Mouse (Mus musculus) testis, adult 2 months (tissue): ENCODE measurements around the gene Ifnl3. TPM values are rescaled to one million over a fixed set of nuclear protein-coding genes. Genes with fewer than 3 reads are reported as not detected.
A peak's percentile ranks its signal among the peaks of the same experiment; 100 is the strongest.

Experiments
- H3K27ac ChIP-seq: fragments of 200-500 bp; 2 replicates; pipeline ENCODE4 v1.5.1; 2012; ENCODE audit warnings: low read depth, low read length; ENCODE audit not compliant: control insufficient read depth, insufficient read depth
- H3K27me3 ChIP-seq: fragments of 200-500 bp; 2 replicates; pipeline ENCODE4 v1.6.1; 2012; ENCODE audit warnings: mild to moderate bottlenecking, low read length, moderate library complexity; ENCODE audit not compliant: control insufficient read depth, insufficient read depth
- H3K36me3 ChIP-seq: fragments of 200-500 bp; 2 replicates; pipeline ENCODE4 v1.6.1; 2012; ENCODE audit warnings: mild to moderate bottlenecking, low read length; ENCODE audit not compliant: control insufficient read depth, insufficient read depth
- H3K4me1 ChIP-seq: fragments of 200-500 bp; 2 replicates; pipeline ENCODE4 v1.6.1; 2012; ENCODE audit warnings: low read length; ENCODE audit not compliant: control insufficient read depth, insufficient read depth
- H3K4me3 ChIP-seq: fragments of 200-500 bp; 2 replicates; pipeline ENCODE4 v1.5.1; 2012; ENCODE audit warnings: low read depth, mild to moderate bottlenecking, low read length, moderate library complexity, mixed read lengths; ENCODE audit not compliant: control insufficient read depth
- CTCF ChIP-seq: fragments of 200-500 bp; IDR thresholded peaks from 2 replicates; pipeline ENCODE4 v1.5.1; 2012; ENCODE audit warnings: low read depth, mild to moderate bottlenecking, inconsistent platforms, low read length, moderate library complexity; ENCODE audit not compliant: control insufficient read depth, insufficient read depth, insufficient replicate concordance
- POLR2A ChIP-seq: fragments of 200-500 bp; IDR thresholded peaks from 2 replicates; pipeline ENCODE4 v1.6.1; 2012; ENCODE audit warnings: low read depth, mild to moderate bottlenecking, inconsistent platforms, low read length, moderate library complexity; ENCODE audit not compliant: control insufficient read depth
- polyA plus RNA-seq: library from polyadenylated mRNA; depleted of rRNA; stranded (reverse); fragments of >200 nt; gene quantifications from 2 replicates; pipeline ENCODE4 v1.2.3, GENCODE M21; 2012

Ifnl3 gene
- polyA plus RNA-seq, 1 experiment: not detected

DNA sequence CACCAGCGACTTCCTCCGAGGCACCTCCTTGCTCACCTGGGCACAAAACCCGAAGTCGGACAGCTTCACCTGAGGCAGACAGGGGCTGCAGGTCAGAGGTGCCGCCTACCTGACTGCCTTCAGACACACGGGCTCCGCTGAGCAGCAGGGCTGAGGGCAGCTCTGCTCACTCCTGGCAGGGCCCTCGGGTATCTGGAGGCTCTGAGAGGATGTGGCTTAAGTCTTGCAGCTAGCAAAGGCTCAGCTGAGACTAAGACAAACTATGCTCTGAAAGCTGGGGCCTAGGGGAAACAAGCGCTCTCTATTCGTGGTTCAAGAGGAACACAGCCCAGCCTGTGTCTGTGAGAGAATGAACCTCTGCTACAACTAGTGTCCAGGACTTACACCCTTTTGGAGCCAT lies 38.2 kb downstream of the Ifnl3 start:
- H3K27me3 ChIP-seq: no peaks in the 10 kb centered on the region
- TF ChIP-seq CTCF: no peak
- no peak overlapping the region for H3K27ac ChIP-seq
- no peak overlapping the region for H3K4me3 ChIP-seq
- H3K36me3 ChIP-seq: no peaks in the 10 kb centered on the region; the same call in 1 of the 2 replicates
- no peaks in the 10 kb centered on the region for H3K4me1 ChIP-seq

DNA sequence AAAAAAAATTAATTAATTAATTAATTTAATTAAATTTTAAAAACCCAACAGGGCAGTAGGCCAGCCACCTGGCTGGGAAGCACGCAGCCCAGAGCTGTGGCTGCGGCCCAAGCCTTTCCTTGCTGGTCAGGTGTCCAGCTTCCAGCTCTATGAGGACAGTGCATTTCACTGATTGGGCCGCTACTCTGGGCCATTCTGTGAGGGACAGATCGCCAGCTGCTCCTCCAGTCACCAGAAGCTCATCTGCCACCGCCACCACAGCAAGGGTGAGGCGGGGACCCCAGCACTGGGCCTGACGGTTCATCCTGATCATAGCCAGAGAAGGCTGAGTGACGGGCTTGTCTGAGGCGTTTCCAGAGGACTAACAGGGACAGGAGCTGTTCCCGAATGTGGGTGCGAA lies 39.3 kb downstream of the Ifnl3 start:
- no peaks in the 10 kb centered on the region for H3K4me1 ChIP-seq
- H3K27me3 ChIP-seq: no peaks in the 10 kb centered on the region
- no peaks in the 10 kb centered on the region; the same call in 1 of the 2 replicates for H3K36me3 ChIP-seq
- no peak overlapping the region for H3K4me3 ChIP-seq
- TF ChIP-seq POLR2A (no peak), CTCF (no peak)
- no peak overlapping the region for H3K27ac ChIP-seq

- TF ChIP-seq CTCF (no peak), POLR2A (no peak)
- no peaks in the 10 kb centered on the region; the same call in 1 of the 2 replicates for H3K36me3 ChIP-seq
These were observed 39.7 kb downstream of the Ifnl3 start for GRCm38 (mm10) chr7:28562371-28562770.

GRCm38 (mm10) chr7:28562951-28563350 lies 40.3 kb downstream of the Ifnl3 start:
- Histone ChIP-seq H3K36me3 (peaks cover 1% of the 10 kb centered on the region; the same call in 1 of the 2 replicates), H3K27ac (no peak overlapping the region), H3K27me3 (no peaks in the 10 kb centered on the region), H3K4me3 (no peak overlapping the region), H3K4me1 (no peaks in the 10 kb centered on the region)
- TF ChIP-seq POLR2A (no peak), CTCF (no peak)

More at GRCm38 (mm10) chr7:28562371-28562770, 39.7 kb downstream of the Ifnl3 start:
- H3K27ac ChIP-seq: no peak overlapping the region
- no peaks in the 10 kb centered on the region for H3K27me3 ChIP-seq
- no peak overlapping the region for H3K4me3 ChIP-seq
- H3K4me1 ChIP-seq: no peaks in the 10 kb centered on the region

DNA sequence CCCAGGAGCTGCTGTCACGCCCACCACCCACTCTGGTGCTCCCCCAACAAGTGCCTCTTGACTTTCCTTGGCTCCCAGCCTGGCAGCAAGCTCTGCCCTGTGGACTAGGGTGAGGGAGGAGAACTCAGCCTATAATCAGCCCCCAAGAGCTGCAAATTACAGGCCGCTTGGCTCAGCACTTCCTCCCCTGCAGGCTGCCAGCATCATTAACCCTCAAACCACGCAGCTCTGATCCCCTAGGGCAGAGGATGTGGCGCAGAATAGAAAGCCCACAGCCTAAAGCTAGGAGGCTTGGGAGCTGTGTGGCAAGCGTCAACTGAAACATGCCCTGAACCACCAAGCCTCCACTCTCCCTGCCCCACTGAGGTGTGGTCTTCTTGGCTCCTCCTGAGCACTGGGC lies 42.8 kb downstream of the Ifnl3 start:
- Histone ChIP-seq H3K27me3 (no peaks in the 10 kb centered on the region), H3K36me3 (peaks cover 1% of the 10 kb centered on the region; the same call in 1 of the 2 replicates), H3K27ac (no peak overlapping the region), H3K4me1 (no peaks in the 10 kb centered on the region), H3K4me3 (no peak overlapping the region)
- TF ChIP-seq POLR2A (no peak), CTCF (no peak)

- Histone ChIP-seq H3K36me3 (peaks cover 1% of the 10 kb centered on the region; the same call in 1 of the 2 replicates), H3K27me3 (no peaks in the 10 kb centered on the region), H3K4me1 (no peaks in the 10 kb centered on the region)
These were observed 44.9 kb downstream of the Ifnl3 start for GRCm38 (mm10) chr7:28567539-28567938.

GRCm38 (mm10) chr7:28568253-28568652 lies 45.6 kb downstream of the Ifnl3 start:
- Histone ChIP-seq H3K27ac (no peak overlapping the region), H3K4me3 (no peak overlapping the region), H3K36me3 (peaks cover 1% of the 10 kb centered on the region; the same call in 1 of the 2 replicates), H3K4me1 (no peaks in the 10 kb centered on the region), H3K27me3 (no peaks in the 10 kb centered on the region)
- TF ChIP-seq POLR2A (no peak), CTCF (peak; percentile 36; the same call in 1 of the 2 replicates)

More at GRCm38 (mm10) chr7:28567539-28567938, 44.9 kb downstream of the Ifnl3 start:
- TF ChIP-seq POLR2A (no peak), CTCF (no peak)
- H3K27ac ChIP-seq: no peak overlapping the region
- no peak overlapping the region for H3K4me3 ChIP-seq
